Mouse (Mus musculus) hindbrain, embryonic 14.5 days (tissue): ENCODE results near the gene Sqor. TPM values are rescaled to one million over a fixed set of nuclear protein-coding genes. Genes with fewer than 3 reads are reported as not detected.

ENCODE experiments used
- ATAC-seq: fragments of 200-750 bp; cut with Nextera tagmentation; 2 replicates; pipeline ENCODE4 v1.8.0; 2017; ENCODE audit warnings: moderate number of reproducible peaks, mild to moderate bottlenecking, moderate TSS enrichment, moderate library complexity; ENCODE audit not compliant: low FRiP score
- DNase-seq: peaks from one replicate; pipeline ENCODE4 v3.0.0-alpha.2; 2015; ENCODE audit warnings: low spot score
- H3K27ac ChIP-seq: fragments of 300-500 bp; sonication (generic); 2 replicates; pipeline ENCODE4 v1.5.1; 2014; ENCODE audit warnings: mild to moderate bottlenecking, moderate library complexity
- H3K27me3 ChIP-seq: fragments of 300-500 bp; sonication (generic); 2 replicates; pipeline ENCODE4 v1.6.1; 2014; ENCODE audit warnings: mild to moderate bottlenecking, low read length, mixed read lengths; ENCODE audit not compliant: control insufficient read depth, insufficient read depth
- H3K36me3 ChIP-seq: fragments of 300-500 bp; sonication (generic); replicated peaks from 2 replicates; pipeline ENCODE4 v1.6.1; 2014; ENCODE audit not compliant: control insufficient read depth, insufficient read depth
- H3K4me1 ChIP-seq: fragments of 300-500 bp; sonication (generic); replicated peaks from 2 replicates; pipeline ENCODE4 v1.6.1; 2014; ENCODE audit warnings: antibody characterized with exemption, low read length, mixed read lengths; ENCODE audit not compliant: control insufficient read depth, insufficient read depth
- H3K4me2 ChIP-seq: fragments of 300-500 bp; sonication (generic); replicated peaks from 2 replicates; pipeline ENCODE4 v1.6.1; 2014; ENCODE audit warnings: mild to moderate bottlenecking, moderate library complexity
- H3K4me3 ChIP-seq: fragments of 300-500 bp; sonication (generic); replicated peaks from 2 replicates; pipeline ENCODE4 v1.5.1; 2014; ENCODE audit warnings: mild to moderate bottlenecking, low read length
- H3K9ac ChIP-seq: fragments of 300-500 bp; sonication (generic); 2 replicates; pipeline ENCODE4 v1.6.1; 2014
- H3K9me3 ChIP-seq: fragments of 300-500 bp; sonication (generic); 2 replicates; pipeline ENCODE4 v1.6.1; 2016; ENCODE audit warnings: low read length; ENCODE audit not compliant: control insufficient read depth
- WGBS: fragments of 180-500 bp; shearing (Covaris S2); extraction: QIAGEN DNeasy Blood & Tissue Kit; methylation state at CpG from one replicate; pipeline ENCODE4 v1.1.7; 2014; 5-methylcytosine and 5-hydroxymethylcytosine counted together
- polyA plus RNA-seq: library from polyadenylated mRNA; unstranded; fragments of >200 nt; fragmentation: Nextera tagmentation; extraction: Ambion mirVana; gene quantifications from 2 replicates; pipeline ENCODE4 v1.2.1, GENCODE M21; 2014

Sqor gene
- polyA plus RNA-seq, 1 experiment from 2014 or later = 2.8 TPM

DNA sequence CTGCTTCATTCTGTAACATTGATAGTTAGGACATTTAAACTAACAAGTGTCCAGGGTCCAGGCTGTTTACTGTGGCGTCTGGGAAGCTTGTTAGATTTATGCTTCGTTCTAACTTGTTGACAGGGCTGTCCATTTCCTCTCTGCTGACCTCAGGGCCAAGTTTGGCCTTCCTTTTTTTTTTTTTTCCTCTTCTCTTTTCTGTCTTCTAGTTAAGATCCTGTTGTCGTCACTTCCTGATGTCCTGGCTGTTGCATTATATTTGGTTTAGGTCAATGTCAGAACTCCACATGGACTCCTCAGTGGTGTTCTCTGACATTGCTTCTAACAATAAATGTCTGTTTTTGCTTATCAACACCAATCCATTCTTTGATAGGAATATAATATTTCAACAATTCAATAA lies 15.4 kb downstream of the Sqor start:
- no peaks in the 10 kb centered on the region for H3K4me1 ChIP-seq
- H3K4me2 ChIP-seq = no peak overlapping the region
- no peaks in the 10 kb centered on the region for H3K36me3 ChIP-seq
- H3K4me3 ChIP-seq = no peak overlapping the region
- WGBS = 81% methylated on average over 3 of the region's 3 CpGs
- H3K27me3 ChIP-seq = no peaks in the 10 kb centered on the region
- H3K9me3 ChIP-seq = no peaks in the 10 kb centered on the region
- no peak for ATAC-seq
- H3K9ac ChIP-seq = no peak overlapping the region
- H3K27ac ChIP-seq = no peak overlapping the region
- no peak for DNase-seq

DNA sequence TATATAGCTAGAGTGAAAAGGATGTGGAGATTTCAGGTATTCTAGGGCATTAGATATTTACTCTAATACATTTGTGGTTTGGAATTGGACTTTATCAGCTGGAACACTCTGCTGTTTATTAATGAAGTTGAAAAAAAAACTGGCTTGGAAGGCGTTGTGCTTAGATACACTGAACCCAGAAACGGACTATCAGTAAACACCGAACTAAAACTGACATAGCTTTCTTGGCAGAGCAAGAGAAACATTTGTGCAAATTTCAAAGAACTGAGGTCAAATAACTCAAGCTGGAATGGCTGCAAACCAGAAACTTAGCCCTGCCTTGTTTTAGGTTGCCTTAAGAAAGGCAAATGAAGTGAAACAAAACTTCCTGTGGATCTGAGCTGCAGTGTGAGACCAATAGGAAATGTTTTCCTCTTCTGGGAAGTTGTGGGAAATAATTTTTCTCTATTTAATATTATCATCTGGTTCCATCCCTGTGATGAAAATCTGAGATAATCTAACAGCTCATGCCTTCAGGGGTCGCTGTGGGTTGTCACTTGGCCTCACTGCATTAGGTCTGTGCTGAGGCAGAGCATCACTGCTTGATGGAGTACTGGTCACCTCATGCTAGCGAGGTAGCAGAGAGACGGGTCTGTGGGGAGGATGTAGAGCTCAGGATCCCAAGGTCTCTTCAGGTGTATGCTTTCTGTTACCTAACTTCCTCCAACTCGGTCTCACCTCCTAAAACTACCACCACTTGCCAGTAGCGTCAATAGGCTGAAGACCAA lies 16.7 kb downstream of the Sqor start:
- no peaks in the 10 kb centered on the region for H3K36me3 ChIP-seq
- WGBS = 81% methylated on average over 8 of the region's 8 CpGs
- ATAC-seq = no peak

DNA sequence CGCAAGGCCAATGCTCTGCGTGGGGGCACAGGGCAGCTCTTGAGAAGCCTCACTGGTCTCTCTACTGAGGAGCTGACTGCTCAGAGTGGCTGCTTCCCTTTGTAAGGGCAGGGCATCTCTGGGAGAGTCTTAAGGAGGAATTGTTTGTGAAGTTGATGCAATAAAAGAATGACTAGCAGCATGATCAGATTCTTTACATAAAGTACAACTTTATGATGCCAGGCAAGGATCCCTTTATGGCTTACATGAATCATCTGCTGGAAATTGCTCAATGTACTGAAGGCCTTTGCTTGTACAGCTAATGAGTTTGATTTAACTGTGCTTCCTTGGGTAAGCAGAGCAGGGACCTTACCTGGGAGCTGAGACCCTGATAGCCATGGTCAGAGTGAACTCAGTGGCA lies 18.7 kb downstream of the Sqor start:
- Histone ChIP-seq H3K9me3 (no peaks in the 10 kb centered on the region), H3K27ac (no peak overlapping the region)
- 89% methylated on average over 2 of the region's 2 CpGs for WGBS

More for the DNA sequence above, 16.7 kb downstream of the Sqor start:
- no peak overlapping the region for H3K4me2 ChIP-seq
- no peak overlapping the region for H3K9ac ChIP-seq
- no peak overlapping the region for H3K27ac ChIP-seq
- no peak overlapping the region for H3K4me3 ChIP-seq
- H3K4me1 ChIP-seq = no peaks in the 10 kb centered on the region
- H3K27me3 ChIP-seq = no peaks in the 10 kb centered on the region
- DNase-seq = no peak
- H3K9me3 ChIP-seq = no peaks in the 10 kb centered on the region

GRCm38 (mm10) chr2:122784701-122785100 lies 19.7 kb downstream of the Sqor start:
- H3K9ac ChIP-seq = no peak overlapping the region
- no peaks in the 10 kb centered on the region for H3K4me1 ChIP-seq
- no peaks in the 10 kb centered on the region for H3K9me3 ChIP-seq
- no peaks in the 10 kb centered on the region for H3K27me3 ChIP-seq
- H3K4me2 ChIP-seq = no peak overlapping the region
- WGBS = 89% methylated on average over 3 of the region's 3 CpGs
- no peak overlapping the region for H3K27ac ChIP-seq
- H3K4me3 ChIP-seq = no peak overlapping the region
- DNase-seq = no peak
- no peak for ATAC-seq
- no peaks in the 10 kb centered on the region for H3K36me3 ChIP-seq

More for the DNA sequence above, 18.7 kb downstream of the Sqor start:
- H3K9ac ChIP-seq = no peak overlapping the region
- ATAC-seq = no peak
- H3K4me3 ChIP-seq = no peak overlapping the region
- no peaks in the 10 kb centered on the region for H3K27me3 ChIP-seq
- H3K4me1 ChIP-seq = no peaks in the 10 kb centered on the region
- H3K4me2 ChIP-seq = no peak overlapping the region
- no peaks in the 10 kb centered on the region for H3K36me3 ChIP-seq
- DNase-seq = no peak

DNA sequence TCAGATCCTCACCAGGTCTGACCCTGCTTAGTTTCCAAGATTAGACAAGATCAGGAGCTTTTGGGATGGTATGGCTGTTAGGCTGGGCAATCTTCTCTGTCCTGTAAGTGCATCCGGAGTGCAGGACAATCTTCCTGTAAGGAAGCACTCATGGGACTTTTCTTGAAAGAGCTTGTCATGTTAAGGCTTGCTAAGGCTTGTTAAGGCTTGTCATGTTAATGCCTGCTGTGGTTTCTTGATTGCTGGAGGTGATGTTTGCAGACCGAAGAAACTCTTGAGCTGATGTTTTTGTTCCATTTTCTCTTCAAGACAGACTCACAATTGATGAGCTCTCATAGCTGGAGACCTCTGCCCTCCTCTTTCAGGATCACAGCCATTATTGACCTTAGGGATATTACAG lies 21.1 kb downstream of the Sqor start:
- H3K9ac ChIP-seq = no peak overlapping the region
- no peak overlapping the region for H3K4me2 ChIP-seq
- H3K9me3 ChIP-seq = no peaks in the 10 kb centered on the region
- H3K36me3 ChIP-seq = no peaks in the 10 kb centered on the region
- DNase-seq = no peak
- 86% methylated on average over 2 of the region's 2 CpGs for WGBS
- H3K27ac ChIP-seq = no peak overlapping the region
- no peak overlapping the region for H3K4me3 ChIP-seq
- H3K4me1 ChIP-seq = no peaks in the 10 kb centered on the region
- ATAC-seq = no peak
- no peaks in the 10 kb centered on the region for H3K27me3 ChIP-seq

DNA sequence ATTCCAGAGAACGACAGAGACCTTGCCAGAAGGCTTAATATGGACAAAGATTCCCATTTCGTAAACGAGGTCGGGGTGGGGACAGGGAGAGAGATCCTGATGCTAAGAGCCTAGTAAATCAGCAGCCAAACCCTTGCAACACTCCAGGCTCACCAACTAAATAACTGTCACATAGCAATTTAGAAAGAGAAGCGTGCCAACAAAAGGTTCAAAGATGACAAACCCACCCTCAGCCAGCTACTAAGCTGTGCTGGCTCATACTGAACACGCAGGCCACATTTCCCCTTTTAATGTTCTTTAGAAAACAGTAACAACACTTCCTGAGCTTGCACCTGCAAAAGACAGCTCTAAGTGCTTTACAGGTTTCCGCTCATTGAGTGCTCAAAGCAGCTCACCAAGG lies 24.3 kb downstream of the Sqor start:
- Histone ChIP-seq H3K9ac (no peak overlapping the region), H3K4me2 (no peak overlapping the region), H3K27me3 (no peaks in the 10 kb centered on the region), H3K4me1 (no peaks in the 10 kb centered on the region), H3K36me3 (no peaks in the 10 kb centered on the region), H3K27ac (no peak overlapping the region), H3K4me3 (no peak overlapping the region), H3K9me3 (no peaks in the 10 kb centered on the region)
- no peak for DNase-seq
- no peak for ATAC-seq
- WGBS = 93% methylated on average over 7 of the region's 7 CpGs

- Histone ChIP-seq H3K36me3 (no peaks in the 10 kb centered on the region), H3K4me2 (no peak overlapping the region), H3K9me3 (no peaks in the 10 kb centered on the region), H3K4me3 (no peak overlapping the region), H3K27ac (no peak overlapping the region), H3K4me1 (no peaks in the 10 kb centered on the region), H3K9ac (no peak overlapping the region), H3K27me3 (no peaks in the 10 kb centered on the region)
- 79% methylated on average over 6 of the region's 6 CpGs for WGBS
- ATAC-seq (no peak), DNase-seq (no peak)
These were observed 24.7 kb downstream of the Sqor start for GRCm38 (mm10) chr2:122789730-122790129.

- H3K4me3 ChIP-seq = no peak overlapping the region
- no peak overlapping the region for H3K27ac ChIP-seq
- ATAC-seq = no peak
- no peak for DNase-seq
- no peak overlapping the region for H3K4me2 ChIP-seq
- no peak overlapping the region for H3K9ac ChIP-seq
- H3K4me1 ChIP-seq = no peaks in the 10 kb centered on the region
- no peaks in the 10 kb centered on the region for H3K36me3 ChIP-seq
- H3K27me3 ChIP-seq = no peaks in the 10 kb centered on the region
- 69% methylated on average over 6 of the region's 6 CpGs for WGBS
- no peaks in the 10 kb centered on the region for H3K9me3 ChIP-seq
These were observed 39.4 kb downstream of the Sqor start for GRCm38 (mm10) chr2:122804392-122804791.

DNA sequence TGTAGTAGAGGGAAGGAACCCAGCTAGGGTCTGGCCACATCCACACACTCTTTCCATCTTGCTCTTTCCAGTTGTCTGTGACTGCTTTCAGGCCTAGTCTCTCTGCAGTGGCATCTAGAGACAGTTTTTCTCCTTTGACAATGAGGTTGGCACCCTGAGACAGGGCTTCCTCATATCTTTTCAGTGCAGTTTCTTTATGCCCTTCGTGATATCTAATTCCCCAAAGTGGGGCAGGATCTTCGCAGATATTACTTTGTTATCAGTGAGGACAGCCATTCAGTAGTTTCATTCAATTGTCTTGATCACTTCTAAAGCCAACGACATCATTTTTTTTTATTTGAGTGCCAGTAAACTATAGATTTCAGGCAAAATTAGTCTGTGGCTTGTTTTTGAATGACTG lies 41.0 kb downstream of the Sqor start:
- no peak overlapping the region for H3K4me3 ChIP-seq
- H3K4me2 ChIP-seq = no peak overlapping the region
- H3K27ac ChIP-seq = no peak overlapping the region
- no peaks in the 10 kb centered on the region for H3K27me3 ChIP-seq
- H3K9me3 ChIP-seq = no peaks in the 10 kb centered on the region
- no peaks in the 10 kb centered on the region for H3K4me1 ChIP-seq
- DNase-seq = no peak
- no peaks in the 10 kb centered on the region for H3K36me3 ChIP-seq
- no peak overlapping the region for H3K9ac ChIP-seq
- whole genome bisulfite sequencing = 90% methylated on average over 3 of the region's 3 CpGs
- no peak for ATAC-seq

DNA sequence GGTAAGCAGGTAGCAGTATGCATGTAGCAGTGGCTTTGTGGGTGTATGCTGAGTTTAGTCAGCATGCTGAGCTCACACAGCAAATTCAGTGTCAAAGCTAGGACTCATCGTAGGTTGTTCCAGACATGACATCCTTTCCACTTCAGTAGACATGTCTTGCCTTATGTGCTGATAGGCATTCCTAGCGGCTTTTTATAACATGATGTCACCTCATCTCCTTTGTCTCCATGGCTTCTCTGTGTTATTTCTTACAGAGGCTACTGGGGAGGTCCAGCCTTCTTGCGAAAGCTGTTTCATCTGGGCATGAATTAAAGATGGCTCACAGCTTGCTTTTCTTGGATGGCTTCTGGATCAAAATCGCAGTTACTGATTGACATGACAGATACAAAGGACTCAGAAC lies 44.0 kb downstream of the Sqor start:
- H3K27ac ChIP-seq = no peak overlapping the region
- H3K4me1 ChIP-seq = no peaks in the 10 kb centered on the region
- no peaks in the 10 kb centered on the region for H3K36me3 ChIP-seq
- 66% methylated on average over 4 of the region's 4 CpGs for WGBS
- DNase-seq = no peak
- H3K27me3 ChIP-seq = no peaks in the 10 kb centered on the region
- H3K9me3 ChIP-seq = no peaks in the 10 kb centered on the region
- no peak overlapping the region for H3K4me3 ChIP-seq
- ATAC-seq = no peak
- H3K9ac ChIP-seq = no peak overlapping the region
- no peak overlapping the region for H3K4me2 ChIP-seq
